Mouse (Mus musculus) naive thymus-derived CD4-positive, alpha-beta T cell, adult 5 months (primary cell): ENCODE data around the gene AI464131. TPM values are rescaled to one million over a fixed set of nuclear protein-coding genes. Genes with fewer than 3 reads are reported as not detected.

Experiments
- polyA plus RNA-seq: library from polyadenylated mRNA; unstranded; fragments of 100-300 nt; shearing (Covaris generic); gene quantifications from one replicate; pipeline ENCODE4 v1.2.1, GENCODE M21; 2017

The AI464131 gene
- polyA plus RNA-seq, result not detected

GRCm38 (mm10) chr4:41502986-41503412 lies at the start of gene AI464131:
TSS of gene AI464131 (minus strand) at chr4:41503076.

GRCm38 (mm10) chr4:41517233-41517632 lies 14.4 kb upstream of the AI464131 start, which contains the start of gene 1110017D15Rik:
TSS of gene 1110017D15Rik (minus strand) at chr4:41517333.

GRCm38 (mm10) chr4:41464345-41465286 lies 38.3 kb downstream of the AI464131 start, which contains the start of the genes Kif24 and Nudt2:
TSS of gene Kif24 (minus strand) at chr4:41464887.
TSS of gene Nudt2 (plus strand) at chr4:41465151.

Other genes with a start within 250 kb of the AI464131 start
- 84.1 TPM for gene Ubap2, start 227.9 kb downstream of the AI464131 start, polyA plus RNA-seq
- 63.3 TPM for gene Dcaf12, start 188.2 kb downstream of the AI464131 start, polyA plus RNA-seq
- gene Ubap1, start 154.1 kb downstream of the AI464131 start, polyA plus RNA-seq, result 113 TPM
- 0.78 TPM for gene Kif24, start 38.2 kb downstream of the AI464131 start, polyA plus RNA-seq
- 4.3 TPM for gene Nudt2, start 37.9 kb downstream of the AI464131 start, polyA plus RNA-seq
- gene 1110017D15Rik, start 14.3 kb upstream of the AI464131 start, polyA plus RNA-seq, result not detected
- gene Fam219a, start 66.5 kb upstream of the AI464131 start, polyA plus RNA-seq, result 3.3 TPM
- gene Dnaic1, start 66.7 kb upstream of the AI464131 start, polyA plus RNA-seq, result not detected
- not detected for gene Enho, start 137.2 kb upstream of the AI464131 start, polyA plus RNA-seq
- not detected for gene Cntfr, start 194.0 kb upstream of the AI464131 start, polyA plus RNA-seq
- 8.1 TPM for gene Il11ra1, start 196.9 kb upstream of the AI464131 start, polyA plus RNA-seq
- 31.1 TPM for gene Rpp25l, start 210.5 kb upstream of the AI464131 start, polyA plus RNA-seq
- gene Dctn3, start 220.1 kb upstream of the AI464131 start, polyA plus RNA-seq, result 82.7 TPM
- not detected for gene Arid3c, start 228.1 kb upstream of the AI464131 start, polyA plus RNA-seq